Mouse (Mus musculus) heart, embryonic 16.5 days (tissue): Measurements from ENCODE around the gene Nek10. TPM values are rescaled to one million over a fixed set of nuclear protein-coding genes. Genes with fewer than 3 reads are reported as not detected.

Experiments
- ATAC-seq: fragments of 200-750 bp; cut with Nextera tagmentation; replicated peaks from 2 replicates; pipeline ENCODE4 v1.8.0; 2017; ENCODE audit warnings: moderate number of reproducible peaks; ENCODE audit not compliant: insufficient read depth, low FRiP score; ENCODE audit errors: extremely low read depth
- H3K27ac ChIP-seq: fragments of 300-500 bp; sonication (generic); 2 replicates; pipeline ENCODE4 v1.5.1; 2014; ENCODE audit warnings: mild to moderate bottlenecking, low read length, control low read depth, moderate library complexity
- H3K27me3 ChIP-seq: fragments of 300-500 bp; sonication (generic); 2 replicates; pipeline ENCODE4 v1.6.1; 2014; ENCODE audit warnings: low read length, mixed read lengths; ENCODE audit not compliant: control insufficient read depth, insufficient read depth
- H3K36me3 ChIP-seq: fragments of 300-500 bp; sonication (generic); 2 replicates; pipeline ENCODE4 v1.6.1; 2014; ENCODE audit not compliant: control insufficient read depth, insufficient read depth
- H3K4me1 ChIP-seq: fragments of 300-500 bp; sonication (generic); 2 replicates; pipeline ENCODE4 v1.6.1; 2014; ENCODE audit warnings: low read length, mixed read lengths; ENCODE audit not compliant: control insufficient read depth, insufficient read depth
- H3K4me2 ChIP-seq: fragments of 300-500 bp; sonication (generic); 2 replicates; pipeline ENCODE4 v1.6.1; 2014; ENCODE audit warnings: low read depth, mild to moderate bottlenecking, control low read depth, low read length
- H3K4me3 ChIP-seq: fragments of 300-500 bp; sonication (generic); 2 replicates; pipeline ENCODE4 v1.5.1; 2014; ENCODE audit warnings: mild to moderate bottlenecking, control low read depth, low read length
- H3K9ac ChIP-seq: fragments of 300-500 bp; sonication (generic); 2 replicates; pipeline ENCODE4 v1.6.1; 2014; ENCODE audit warnings: low read length, control low read depth
- H3K9me3 ChIP-seq: fragments of 300-500 bp; sonication (generic); replicated peaks from 2 replicates; pipeline ENCODE4 v1.6.1; 2016; ENCODE audit warnings: low read length; ENCODE audit not compliant: control insufficient read depth
- WGBS: fragments of 180-500 bp; shearing (Covaris S2); extraction: QIAGEN DNeasy Blood & Tissue Kit; methylation state at CpG from one replicate; pipeline ENCODE4 v1.1.7; 2014; 5-methylcytosine and 5-hydroxymethylcytosine counted together
- polyA plus RNA-seq: library from polyadenylated mRNA; unstranded; fragments of >200 nt; fragmentation: Nextera tagmentation; extraction: Ambion mirVana; gene quantifications from 2 replicates; pipeline ENCODE4 v1.2.1, GENCODE M21; 2015

Gene Nek10
- polyA plus RNA-seq, 1 experiment from 2014 or later = 0.03 TPM

DNA sequence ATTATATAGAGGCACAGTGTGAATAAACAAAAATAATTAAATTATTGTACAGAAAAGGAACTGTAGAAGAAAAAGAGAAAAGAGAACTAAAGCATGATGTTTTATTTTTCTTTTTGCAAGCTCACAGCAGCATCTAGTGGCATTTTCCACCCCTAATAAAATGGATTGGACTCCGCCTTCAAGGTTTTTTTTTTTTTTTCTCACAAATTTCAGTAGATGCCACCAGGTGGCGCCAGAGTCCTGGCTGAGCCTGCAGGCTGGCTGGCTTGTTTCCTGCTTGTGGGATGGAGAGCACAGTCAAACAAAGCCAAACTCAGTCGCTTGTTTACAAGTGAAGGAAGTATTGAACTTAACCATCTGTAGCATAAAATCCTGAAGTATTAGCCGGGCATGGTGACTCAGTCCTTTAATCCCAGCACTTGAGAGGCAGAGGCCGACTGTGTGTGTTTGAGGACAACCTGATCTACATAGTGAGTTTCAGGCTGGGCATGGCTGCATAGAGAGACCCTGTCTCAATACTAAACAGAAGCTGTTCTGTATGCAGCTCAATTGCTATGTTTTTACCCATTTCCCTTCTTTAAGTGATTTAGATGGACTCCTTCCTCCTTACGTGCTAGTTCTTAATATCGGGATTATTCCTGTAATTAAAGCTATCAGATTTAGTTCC lies 60.6 kb downstream of the Nek10 start:
- no peak overlapping the region for H3K27ac ChIP-seq

DNA sequence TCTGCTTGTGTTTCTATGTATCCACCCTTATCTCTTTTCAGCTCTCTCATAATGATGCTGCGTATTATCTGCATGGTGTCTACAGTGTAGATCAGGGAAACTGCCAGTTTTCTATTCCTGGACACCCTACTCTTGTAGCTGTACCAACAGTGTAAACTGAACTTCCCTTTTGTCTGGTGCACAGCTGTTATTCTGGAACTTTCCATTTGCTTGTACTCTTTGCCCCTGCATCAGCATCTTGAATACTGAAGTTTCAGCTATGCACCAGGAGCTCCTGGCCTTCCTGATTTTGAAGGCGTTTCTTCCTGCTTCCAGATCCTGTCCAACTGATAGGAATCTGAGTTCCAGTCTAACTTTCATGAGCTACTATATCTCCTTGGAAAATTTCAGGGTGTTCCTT lies 66.0 kb downstream of the Nek10 start:
- no peaks in the 10 kb centered on the region for H3K36me3 ChIP-seq
- ATAC-seq = no peak
- no peak overlapping the region for H3K27ac ChIP-seq
- H3K9ac ChIP-seq = no peak overlapping the region
- 61% methylated on average over 2 of the region's 2 CpGs for WGBS
- peaks cover 6% of the 10 kb centered on the region; the same call in 1 of the 2 replicates for H3K4me1 ChIP-seq
- H3K4me2 ChIP-seq = no peak overlapping the region
- H3K27me3 ChIP-seq = no peaks in the 10 kb centered on the region
- H3K9me3 ChIP-seq = no peaks in the 10 kb centered on the region
- no peak overlapping the region for H3K4me3 ChIP-seq

More for the DNA sequence above, 60.6 kb downstream of the Nek10 start:
- Histone ChIP-seq H3K36me3 (no peaks in the 10 kb centered on the region), H3K27me3 (no peaks in the 10 kb centered on the region), H3K4me1 (no peaks in the 10 kb centered on the region), H3K4me2 (peak overlapping the region; percentile 44), H3K9me3 (no peaks in the 10 kb centered on the region), H3K9ac (peak overlapping the region; percentile 57; the same call in 1 of the 2 replicates), H3K4me3 (no peak overlapping the region; the same call in 1 of the 2 replicates)
- 27% methylated on average over 7 of the region's 7 CpGs for WGBS
- ATAC-seq = peak; percentile 45; the same call in 1 of the 2 replicates

DNA sequence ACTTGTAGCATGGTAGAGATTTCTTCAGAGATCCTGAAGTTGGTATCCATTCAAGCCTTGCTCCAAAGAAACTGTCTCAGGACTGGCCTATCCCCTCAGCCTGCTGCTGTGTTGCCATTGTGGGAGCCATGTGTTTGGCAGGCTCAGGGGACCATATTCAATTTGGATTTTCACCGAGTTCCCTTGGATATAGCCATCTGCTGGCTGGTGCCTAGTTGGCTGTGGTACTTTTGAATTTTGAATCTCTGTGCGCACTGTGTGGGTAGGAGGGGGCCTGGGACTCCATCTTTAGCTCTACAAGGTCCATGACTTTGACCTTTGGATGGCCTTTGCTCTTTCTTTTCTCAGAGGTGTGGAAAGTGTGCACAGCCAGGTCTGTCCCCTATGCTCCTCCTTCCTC lies 66.8 kb downstream of the Nek10 start:
- Histone ChIP-seq H3K4me2 (no peak overlapping the region), H3K4me3 (no peak overlapping the region), H3K4me1 (peaks cover 6% of the 10 kb centered on the region; the same call in 1 of the 2 replicates), H3K9ac (no peak overlapping the region), H3K27ac (no peak overlapping the region), H3K9me3 (no peaks in the 10 kb centered on the region), H3K36me3 (no peaks in the 10 kb centered on the region), H3K27me3 (no peaks in the 10 kb centered on the region)
- WGBS = 78% methylated on average over 2 of the region's 2 CpGs
- no peak for ATAC-seq

DNA sequence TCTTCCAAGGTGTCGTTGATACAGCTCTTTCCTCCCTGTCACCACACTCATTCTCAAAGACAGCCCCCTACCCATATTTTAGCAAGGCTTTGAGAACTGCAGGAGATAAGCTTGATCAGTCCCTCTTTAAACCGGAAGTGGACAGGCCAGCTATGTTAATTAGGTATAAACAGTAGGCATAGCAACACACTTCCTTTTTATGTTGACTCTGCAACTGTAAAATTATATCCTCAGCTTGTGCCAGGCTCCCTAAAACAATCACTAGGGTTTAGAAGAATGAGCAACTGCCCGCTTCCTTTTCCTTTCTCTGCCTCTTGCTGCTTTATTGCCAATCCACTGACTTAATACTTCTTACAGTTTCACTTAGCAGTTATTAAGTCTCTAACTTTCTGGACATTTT lies 67.2 kb downstream of the Nek10 start:
- WGBS = 40% methylated on average over 3 of the region's 3 CpGs
- Histone ChIP-seq H3K4me1 (peaks cover 6% of the 10 kb centered on the region; the same call in 1 of the 2 replicates), H3K9ac (no peak overlapping the region), H3K4me2 (no peak overlapping the region), H3K36me3 (no peaks in the 10 kb centered on the region), H3K4me3 (no peak overlapping the region), H3K9me3 (no peaks in the 10 kb centered on the region), H3K27ac (no peak overlapping the region), H3K27me3 (no peaks in the 10 kb centered on the region)
- ATAC-seq = no peak

DNA sequence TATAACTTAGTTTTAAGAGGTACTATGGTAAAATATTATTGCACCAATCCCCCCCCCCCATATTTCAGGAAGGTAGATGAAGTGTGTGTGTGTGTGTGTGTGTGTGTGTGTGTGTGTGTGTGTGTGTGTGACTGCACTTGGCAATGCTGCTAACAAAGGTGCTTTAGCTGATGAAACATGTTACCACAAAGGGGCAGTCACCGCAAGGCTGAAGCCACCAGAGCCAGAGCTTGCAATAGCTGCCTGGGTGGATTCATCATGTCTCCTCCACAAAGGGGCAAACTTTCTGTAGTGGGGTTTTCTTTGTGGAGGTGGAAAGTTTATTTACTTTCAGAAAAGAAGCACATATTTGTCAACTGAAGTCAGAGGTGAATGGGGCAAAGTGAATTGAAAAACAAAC lies 67.9 kb downstream of the Nek10 start:
- 67% methylated on average over 1 of the region's 1 CpGs for WGBS
- H3K27me3 ChIP-seq = no peaks in the 10 kb centered on the region
- H3K4me3 ChIP-seq = no peak overlapping the region
- H3K27ac ChIP-seq = no peak overlapping the region
- no peak for ATAC-seq
- H3K36me3 ChIP-seq = no peaks in the 10 kb centered on the region
- H3K4me1 ChIP-seq = peaks cover 6% of the 10 kb centered on the region; the same call in 1 of the 2 replicates
- H3K4me2 ChIP-seq = no peak overlapping the region
- no peak overlapping the region for H3K9ac ChIP-seq
- H3K9me3 ChIP-seq = no peaks in the 10 kb centered on the region

DNA sequence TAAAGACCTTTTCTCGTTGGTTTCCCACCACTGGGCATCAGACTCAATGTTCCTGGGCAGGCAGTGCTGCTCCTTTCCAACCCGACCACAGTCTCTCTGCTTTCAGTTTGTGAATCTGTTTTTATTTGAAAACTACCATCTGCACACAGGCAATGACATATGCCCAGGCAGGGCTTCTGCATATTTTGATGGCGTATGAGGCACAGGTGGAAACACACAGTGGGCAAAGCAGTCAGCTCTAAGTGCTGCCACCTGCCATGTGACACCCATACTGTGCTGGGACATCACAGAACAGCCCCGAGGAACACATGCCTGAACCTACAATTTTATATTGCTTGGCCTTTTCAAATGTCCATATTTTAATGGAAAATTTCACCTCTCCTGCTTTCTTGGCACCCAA lies 68.5 kb downstream of the Nek10 start:
- no peak for ATAC-seq
- no peak overlapping the region for H3K27ac ChIP-seq
- H3K4me3 ChIP-seq = no peak overlapping the region
- H3K9ac ChIP-seq = no peak overlapping the region
- WGBS = 74% methylated on average over 4 of the region's 4 CpGs
- H3K36me3 ChIP-seq = no peaks in the 10 kb centered on the region
- no peaks in the 10 kb centered on the region for H3K27me3 ChIP-seq
- peaks cover 6% of the 10 kb centered on the region; the same call in 1 of the 2 replicates for H3K4me1 ChIP-seq
- no peak overlapping the region for H3K4me2 ChIP-seq
- no peaks in the 10 kb centered on the region for H3K9me3 ChIP-seq

DNA sequence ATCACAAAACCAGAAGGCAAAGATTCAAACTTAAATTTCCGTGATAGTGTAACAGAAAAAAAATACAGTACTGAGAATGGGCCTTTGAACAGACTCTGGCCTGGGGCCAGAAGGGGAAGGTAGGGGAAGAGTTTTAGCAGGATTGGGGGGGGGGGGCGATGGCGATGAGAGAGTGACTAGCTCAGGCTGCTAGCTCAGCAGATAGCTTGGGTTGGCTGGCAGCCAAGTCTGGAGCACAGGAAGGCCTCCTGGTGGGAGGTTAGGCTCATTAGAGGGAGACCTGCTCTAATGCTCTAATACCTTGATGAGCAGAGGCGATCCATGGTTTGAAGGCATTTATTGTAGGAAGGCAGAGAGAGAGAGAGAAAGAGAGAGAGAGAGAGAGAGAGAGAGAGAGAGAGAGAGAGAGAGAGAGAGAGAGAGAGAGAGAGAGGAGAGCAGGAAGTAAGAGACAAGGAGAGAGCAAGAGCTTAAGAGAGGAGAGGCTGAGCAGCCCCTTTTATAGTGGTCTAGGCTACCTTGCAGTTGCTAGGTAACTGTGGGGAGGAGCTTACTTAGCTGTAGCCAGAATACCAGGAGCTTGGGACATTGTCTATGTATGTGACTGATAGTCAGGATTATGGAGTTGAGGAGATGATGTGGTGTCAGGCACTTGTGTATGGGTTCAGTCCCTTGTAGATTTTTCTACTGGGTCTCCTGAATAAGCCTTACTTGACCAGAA lies 90.9 kb downstream of the Nek10 start:
- Histone ChIP-seq H3K36me3 (no peaks in the 10 kb centered on the region), H3K27ac (no peak overlapping the region), H3K4me1 (0 out of 2 replicates have a peak, but pooled peaks cover 2% of the 10 kb centered on the region), H3K4me2 (no peak overlapping the region), H3K9me3 (no peaks in the 10 kb centered on the region), H3K4me3 (no peak overlapping the region), H3K9ac (no peak overlapping the region), H3K27me3 (no peaks in the 10 kb centered on the region)
- ATAC-seq = peak; percentile 63; the same call in 1 of the 2 replicates
- 9% methylated on average over 4 of the region's 4 CpGs for WGBS

DNA sequence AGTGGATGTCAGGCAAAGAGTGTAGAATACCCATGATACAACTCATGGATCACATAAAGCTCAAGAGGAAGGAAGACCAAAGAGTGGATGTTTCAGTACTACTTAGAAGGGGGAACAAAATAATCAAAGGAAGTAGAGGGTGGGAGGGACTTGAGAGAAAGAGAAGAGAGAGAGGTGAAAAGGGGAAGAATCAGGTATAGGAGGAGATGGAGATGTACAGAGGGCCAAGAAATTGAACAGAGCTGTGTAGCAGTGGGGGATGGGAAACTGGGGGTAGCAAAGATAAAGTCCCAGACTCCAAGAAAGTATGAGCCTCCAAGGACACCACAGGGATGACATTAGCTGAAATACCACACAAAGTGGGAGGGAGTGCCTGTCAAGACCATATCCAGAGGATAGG lies 91.6 kb downstream of the Nek10 start:
- Histone ChIP-seq H3K4me1 (0 out of 2 replicates have a peak, but pooled peaks cover 2% of the 10 kb centered on the region), H3K4me3 (no peak overlapping the region), H3K27ac (no peak overlapping the region), H3K27me3 (no peaks in the 10 kb centered on the region), H3K9ac (no peak overlapping the region), H3K9me3 (no peaks in the 10 kb centered on the region), H3K36me3 (no peaks in the 10 kb centered on the region), H3K4me2 (no peak overlapping the region)
- no peak for ATAC-seq

DNA sequence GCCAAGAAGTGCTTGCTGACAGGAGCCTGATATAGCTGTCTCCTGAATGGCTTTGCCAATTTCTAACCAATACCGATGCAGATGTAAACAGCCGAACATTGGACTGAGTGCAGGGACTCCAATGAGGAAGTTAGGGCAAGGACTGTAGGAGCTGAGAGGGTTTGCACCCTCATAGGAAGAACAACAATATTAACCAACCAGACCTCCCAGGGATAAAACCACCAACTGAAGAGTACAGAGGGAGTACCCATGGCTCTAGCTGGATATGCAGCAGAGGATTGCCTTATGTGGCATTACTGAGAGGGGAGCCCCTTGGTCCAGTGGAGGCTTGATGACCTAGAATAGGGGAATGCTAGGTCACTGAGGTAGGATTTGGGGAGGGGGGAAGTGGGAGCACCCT lies 92.1 kb downstream of the Nek10 start:
- 39% methylated on average over 2 of the region's 2 CpGs for WGBS
- no peak for ATAC-seq

More for the DNA sequence above, 92.1 kb downstream of the Nek10 start:
- Histone ChIP-seq H3K4me3 (no peak overlapping the region), H3K4me2 (no peak overlapping the region), H3K4me1 (0 out of 2 replicates have a peak, but pooled peaks cover 2% of the 10 kb centered on the region), H3K27ac (no peak overlapping the region), H3K27me3 (no peaks in the 10 kb centered on the region), H3K9me3 (no peaks in the 10 kb centered on the region), H3K9ac (no peak overlapping the region), H3K36me3 (no peaks in the 10 kb centered on the region)
